15 mouse cellular contexts compared by ENCODE assay signal in genomic region chr10:40525616-40526155, GRCm38 (mm10). TPM values are rescaled to one million over a fixed set of nuclear protein-coding genes. Genes with fewer than 3 reads are reported as not detected.
DNase-seq lines count a peak whose midpoint lies in the region; ATAC-seq and TF ChIP-seq lines count a peak whose summit lies in the region.
"Had no signal": no experiment of that assay in that cellular context is flagged by ENCODE, and none has a peak within 500 bp of the region (broad histone marks: within the 10 kb centered on the region; RNA-seq: fewer than 3 reads in every experiment).

No protein-coding gene starts in this region.

- no peaks in the 10 kb centered on the region for H3K4me1 ChIP-seq in heart, postnatal 0 days (ENCODE audit: control insufficient read depth, insufficient read depth)
- peaks cover 4 to 20% of the 10 kb centered on the region in 2 experiments; a peak in 3 of 4 replicates for H3K4me1 ChIP-seq in MEL (ENCODE audit: control insufficient read depth in 1 of 2, insufficient read depth in 2 of 2, low read length in 2 of 2)
- peaks cover 0 to 31% of the 10 kb centered on the region in 2 experiments; a peak in 2 of 4 replicates for H3K4me1 ChIP-seq in liver, embryonic 14.5 days (replicated peaks; ENCODE audit: control insufficient read depth in 2 of 2, insufficient read depth in 2 of 2, low read length in 1 of 2)
- H3K4me1 ChIP-seq in forebrain, postnatal 0 days (ENCODE audit: insufficient read depth): 0 out of 2 replicates have a peak, but pooled peaks cover 4% of the 10 kb centered on the region

- no peak for TF ChIP-seq RAD21 in MEL (IDR thresholded peaks at IDR 0.05; ENCODE audit: low read depth, low read length)

- peak overlapping the region; percentile 25; the same call in 1 of the 2 replicates for H3K27ac ChIP-seq in heart, postnatal 0 days (ENCODE audit: low read depth)
- peak overlapping the region; percentile 77 for H3K27ac ChIP-seq in MEL (ENCODE audit: control insufficient read depth, low read depth, low read length)
- H3K27ac ChIP-seq in liver, embryonic 14.5 days: no peak overlapping the region
- no peak overlapping the region for H3K27ac ChIP-seq in forebrain, postnatal 0 days (ENCODE audit: low read depth, low read length)

- TF ChIP-seq CTCF in heart, postnatal 0 days (IDR thresholded peaks at IDR 0.05; ENCODE audit: low read depth): no peak
- TF ChIP-seq CTCF in MEL (IDR thresholded peaks at IDR 0.05 in 2 of 3, conservative IDR thresholded peaks at IDR 0.05 in 1 of 3; ENCODE audit: control insufficient read depth in 1 of 3, insufficient read depth in 1 of 3, low read depth in 2 of 3, low read length in 3 of 3, poor library complexity in 1 of 3, severe bottlenecking in 1 of 3): no peak
- TF ChIP-seq CTCF in liver, embryonic 14.5 days (IDR thresholded peaks at IDR 0.05; ENCODE audit: low read depth): no peak
- no peak for TF ChIP-seq CTCF in forebrain, postnatal 0 days (IDR thresholded peaks at IDR 0.05; ENCODE audit: low read depth)

- H3K4me2 ChIP-seq in heart, postnatal 0 days (ENCODE audit: low read depth, low read length): no peak overlapping the region
- 0 out of 2 replicates have a peak overlapping the region, but pooled peaks have one; percentile 11 for H3K4me2 ChIP-seq in liver, embryonic 14.5 days (ENCODE audit: low read depth)
- no peak overlapping the region for H3K4me2 ChIP-seq in forebrain, postnatal 0 days (ENCODE audit: low read depth)
- H3K4me2 ChIP-seq: lung, embryonic 14.5 days had no signal

- H3K9me3 ChIP-seq in heart, postnatal 0 days (replicated peaks; ENCODE audit: control insufficient read depth, low read length): no peaks in the 10 kb centered on the region
- H3K9me3 ChIP-seq in MEL (replicated peaks; ENCODE audit: insufficient read depth, low read length): no peaks in the 10 kb centered on the region
- H3K9me3 ChIP-seq in liver, embryonic 14.5 days (ENCODE audit: control insufficient read depth, low read length): no peaks in the 10 kb centered on the region
- H3K9me3 ChIP-seq in forebrain, postnatal 0 days (ENCODE audit: low read length): no peaks in the 10 kb centered on the region

- no peaks in the 10 kb centered on the region for H3K36me3 ChIP-seq in heart, postnatal 0 days (replicated peaks; ENCODE audit: control insufficient read depth, insufficient read depth, low read length)
- peaks cover 0 to 10% of the 10 kb centered on the region in 2 experiments; a peak in 2 of 4 replicates for H3K36me3 ChIP-seq in MEL (ENCODE audit: control insufficient read depth in 1 of 2, insufficient read depth in 2 of 2, low read length in 2 of 2)
- H3K36me3 ChIP-seq in liver, embryonic 14.5 days (replicated peaks; ENCODE audit: control insufficient read depth, insufficient read depth, low read depth): no peaks in the 10 kb centered on the region
- H3K36me3 ChIP-seq in forebrain, postnatal 0 days (ENCODE audit: insufficient read depth): no peaks in the 10 kb centered on the region

- no peaks in the 10 kb centered on the region for H3K79me2 ChIP-seq in MEL (ENCODE audit: control insufficient read depth, insufficient read depth, low read length, poor library complexity)

- DNase-seq in heart, postnatal 0 days (ENCODE audit: low spot score): no peak
- no peak for DNase-seq in heart, postnatal 4 days
- DNase-seq in 416B (ENCODE audit: low read depth) (peak; percentile 94), MEL (ENCODE audit: low read depth, low spot score) (peak; percentile 59)
- no peak for DNase-seq in liver, embryonic 14.5 days (ENCODE audit: low read depth in 3 of 3, low spot score in 3 of 3)
- DNase-seq in cerebellum, postnatal 36 days: no peak
- DNase-seq in right cerebral cortex, postnatal 4 days: no peak
- no peak for DNase-seq in forebrain, postnatal 0 days

- no peak for TF ChIP-seq EP300 in heart, postnatal 0 days (IDR thresholded peaks at IDR 0.05; ENCODE audit: low read depth)
- TF ChIP-seq EP300 in MEL (IDR thresholded peaks at IDR 0.05; ENCODE audit: low read depth in 1 of 2, low read length in 2 of 2): 0 out of 4 replicates have a peak, but pooled peaks of 1 of the 2 experiments have one; percentile 4
- TF ChIP-seq EP300 in liver, embryonic 14.5 days (IDR thresholded peaks at IDR 0.05; ENCODE audit: low read depth): no peak

- ATAC-seq in heart, postnatal 0 days (ENCODE audit: insufficient read depth, low read depth): no peak
- 0 out of 2 replicates have a peak, but pooled peaks have one; percentile 15 for ATAC-seq in liver, embryonic 14.5 days (ENCODE audit: insufficient read depth)
- no peak for ATAC-seq in forebrain, postnatal 0 days
- ATAC-seq: hindbrain, embryonic 16.5 days had no signal

- no peak for TF ChIP-seq POLR2A in MEL (IDR thresholded peaks at IDR 0.05; ENCODE audit: control insufficient read depth in 1 of 2, insufficient read depth in 1 of 2, low read depth in 1 of 2, low read length in 2 of 2, poor library complexity in 1 of 2)

- 44% methylated on average over 9 of the region's 9 CpGs for WGBS in heart, postnatal 0 days
- 13% methylated on average over 9 of the region's 9 CpGs for WGBS in liver, embryonic 14.5 days (ENCODE audit: insufficient replicate concordance)
- 79% methylated on average over 9 of the region's 9 CpGs for WGBS in forebrain, postnatal 0 days

- no peaks in the 10 kb centered on the region for H3K27me3 ChIP-seq in heart, postnatal 0 days (ENCODE audit: control insufficient read depth, insufficient read depth, low read length)
- H3K27me3 ChIP-seq in MEL (ENCODE audit: control insufficient read depth in 1 of 2, insufficient read depth in 2 of 2, low read length in 2 of 2): no peaks in the 10 kb centered on the region; a peak in 1 of 4 replicates
- no peaks in the 10 kb centered on the region for H3K27me3 ChIP-seq in liver, embryonic 14.5 days (ENCODE audit: control insufficient read depth, insufficient read depth, low read length)
- H3K27me3 ChIP-seq in forebrain, postnatal 0 days (ENCODE audit: insufficient read depth, low read length): no peaks in the 10 kb centered on the region

- no peak overlapping the region for H3K4me3 ChIP-seq in heart, postnatal 0 days (ENCODE audit: low read depth, low read length)
- H3K4me3 ChIP-seq in MEL (ENCODE audit: control insufficient read depth in 1 of 2, insufficient read depth in 1 of 2, low read depth in 2 of 2, low read length in 2 of 2): peak overlapping the region; percentile 49 to 57
- H3K4me3 ChIP-seq in liver, embryonic 14.5 days (ENCODE audit: insufficient read depth in 1 of 2, low read depth in 2 of 2, low read length in 2 of 2): no peak overlapping the region
- no peak overlapping the region for H3K4me3 ChIP-seq in forebrain, postnatal 0 days (ENCODE audit: low read depth, low read length)

- no peak overlapping the region for H3K9ac ChIP-seq in heart, postnatal 0 days (replicated peaks; ENCODE audit: low read depth, low read length)
- H3K9ac ChIP-seq in MEL (ENCODE audit: control insufficient read depth, low read depth, low read length, poor library complexity, severe bottlenecking): peak overlapping the region; percentile 48
- H3K9ac ChIP-seq in liver, embryonic 14.5 days (replicated peaks): no peak overlapping the region
- no peak overlapping the region for H3K9ac ChIP-seq in forebrain, postnatal 0 days
- H3K9ac ChIP-seq: lung, embryonic 14.5 days had no signal

TF ChIP-seq in MEL, 35 proteins besides CTCF, POLR2A, EP300 and RAD21 (continues in another document):
- TF ChIP-seq MYC (IDR thresholded peaks at IDR 0.05; ENCODE audit: low read depth, low read length) (0 out of 2 replicates have a peak, but pooled peaks have one; percentile 8), E2F4 (IDR thresholded peaks at IDR 0.05; ENCODE audit: borderline replicate concordance, low read depth, low read length) (no peak), BHLHE40 (IDR thresholded peaks at IDR 0.05; ENCODE audit: borderline replicate concordance, low read depth, low read length) (no peak), USF1 (IDR thresholded peaks at IDR 0.05; ENCODE audit: low read depth, low read length) (no peak), TBP (IDR thresholded peaks at IDR 0.05; ENCODE audit: low read depth, low read length) (0 out of 2 replicates have a peak, but pooled peaks have one; percentile 39), KAT2A (conservative IDR thresholded peaks at IDR 0.05; ENCODE audit: low read depth, low read length) (no peak), MAX (IDR thresholded peaks at IDR 0.05; ENCODE audit: low read length) (no peak), SMC3 (IDR thresholded peaks at IDR 0.05; ENCODE audit: low read depth, low read length) (no peak), MAFK (IDR thresholded peaks at IDR 0.05; ENCODE audit: borderline replicate concordance, low read depth, low read length) (no peak), ZMIZ1 (IDR thresholded peaks at IDR 0.05; ENCODE audit: low read depth, low read length) (no peak), ZC3H11A (IDR thresholded peaks at IDR 0.05; ENCODE audit: low read depth, low read length) (no peak), SIN3A (IDR thresholded peaks at IDR 0.05; ENCODE audit: low read length) (no peak), RCOR1 (IDR thresholded peaks at IDR 0.05; ENCODE audit: low read depth, low read length) (no peak), CHD2 (IDR thresholded peaks at IDR 0.05; ENCODE audit: low read length) (no peak), MAZ (IDR thresholded peaks at IDR 0.05; ENCODE audit: low read depth, low read length) (no peak), HCFC1 (IDR thresholded peaks at IDR 0.05; ENCODE audit: low read depth, low read length) (no peak), ETS1 (IDR thresholded peaks at IDR 0.05; ENCODE audit: low read depth, low read length) (0 out of 2 replicates have a peak, but pooled peaks have one; percentile 30), POLR2AphosphoS5 (IDR thresholded peaks at IDR 0.05; ENCODE audit: borderline replicate concordance, low read depth, low read length) (no peak), UBTF (IDR thresholded peaks at IDR 0.05; ENCODE audit: borderline replicate concordance, insufficient read depth, low read depth, low read length) (no peak), GATA1 (IDR thresholded peaks at IDR 0.05; ENCODE audit: low read depth, low read length) (peak; percentile 35; the same call in 1 of the 2 replicates), ZKSCAN1 (IDR thresholded peaks at IDR 0.05; ENCODE audit: low read depth, low read length) (no peak)

RNA-seq across cellular contexts. Expression of gene Slc22a16, which starts 44.5 kb away (rescaled TPM):
- total RNA-seq in heart, postnatal 0 days (2014; rRNA removed; ENCODE audit: low replicate concordance): not detected in 2 replicates
- not detected in 2 replicates for polyA plus RNA-seq in heart, postnatal 0 days (2015; fragmentation: Nextera tagmentation; extraction: Ambion mirVana)
- total RNA-seq in heart, postnatal 4 days (2021): not detected
- total RNA-seq in MEL (2012; rRNA removed): not detected in 2 replicates
- polyA plus RNA-seq in MEL (2012; ENCODE audit: insufficient read depth in 1 of 2, insufficient read length in 2 of 2, low read depth in 1 of 2, low replicate concordance in 2 of 2, missing spikeins in 1 of 2): not detected
- polyA plus RNA-seq in liver, embryonic 14.5 days (2012; rRNA removed): not detected in 2 replicates
- not detected in 2 replicates for polyA plus RNA-seq in liver, embryonic 14.5 days (2014; fragmentation: Nextera tagmentation; extraction: Ambion mirVana)
- not detected in 2 replicates for total RNA-seq in forebrain, postnatal 0 days (2014; rRNA removed)
- not detected in 2 replicates for polyA plus RNA-seq in forebrain, postnatal 0 days (2015; fragmentation: Nextera tagmentation; extraction: Ambion mirVana)
- total RNA-seq: left cerebral cortex, postnatal 10 days had no signal
- polyA plus RNA-seq: brain, embryonic 14.5 days; embryonic facial prominence, embryonic 14.5 days; heart, embryonic 14.5 days; hindbrain, embryonic 16.5 days; lung, embryonic 14.5 days; small intestine, adult 2 months had no signal

Comparison
In these comparisons a context has a peak if more than half of its experiments do, and no peak if none do; other contexts are left out.
1. DNase-seq: peak in 416B (single experiment) and MEL (single experiment); none in heart, postnatal 0 days (single experiment), heart, postnatal 4 days (single experiment), liver, embryonic 14.5 days (0 of 3), cerebellum, postnatal 36 days (0 of 2), right cerebral cortex, postnatal 4 days (single experiment) and forebrain, postnatal 0 days (single experiment).
2. H3K27ac ChIP-seq: peak in heart, postnatal 0 days (single experiment) and MEL (single experiment); none in liver, embryonic 14.5 days (single experiment) and forebrain, postnatal 0 days (single experiment).
3. H3K4me3 ChIP-seq: peak in MEL (2 of 2); none in heart, postnatal 0 days (single experiment), liver, embryonic 14.5 days (0 of 2) and forebrain, postnatal 0 days (single experiment).